Mouse (Mus musculus) liver, embryonic 14.5 days (tissue): ENCODE measurements at regions not wholly inside any gene's neighbourhood (a gene's known extent, or its start where the extent isn't known, plus 50 kb on each side); places are given as distances from the start of the nearest gene placed in this dataset.

ENCODE experiments used
- CTCF ChIP-seq: IDR thresholded peaks from 2 replicates; pipeline ENCODE4 v1.5.1; 2016; ENCODE audit warnings: antibody characterized with exemption, low read depth, control low read depth
- EP300 ChIP-seq: IDR thresholded peaks from 2 replicates; pipeline ENCODE4 v1.6.1; 2016; ENCODE audit warnings: antibody characterized with exemption, low read depth

DNA sequence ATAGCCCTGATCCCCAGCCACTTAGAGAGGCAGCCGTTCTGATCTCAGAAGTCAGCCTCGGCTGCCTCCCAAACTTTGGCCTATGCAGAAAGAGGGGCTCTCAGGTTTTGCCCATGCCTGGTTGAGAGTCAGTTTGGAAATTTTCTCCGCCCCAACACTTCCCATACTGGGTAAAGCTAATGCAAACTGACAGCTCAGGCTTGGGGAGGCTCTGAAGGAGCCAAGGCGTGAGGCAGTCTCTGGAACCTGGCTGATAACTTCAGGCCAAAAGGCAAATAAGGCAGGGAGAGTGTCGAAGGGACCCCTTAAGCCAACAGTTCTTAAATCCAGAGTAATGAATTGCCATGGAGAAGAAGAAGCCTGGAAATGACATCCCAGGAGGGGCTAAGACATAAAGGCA lies 485.4 kb downstream of the Ajap1 start:
- TF ChIP-seq CTCF (no peak), EP300 (no peak)
